Mouse (Mus musculus) embryo, embryonic 11 days (tissue): ENCODE measurements around the gene Ube2i.

Experiments used
- DNase-seq: peaks from one replicate; pipeline ENCODE4 v3.0.0-alpha.2; 2015

The Ube2i gene

DNA sequence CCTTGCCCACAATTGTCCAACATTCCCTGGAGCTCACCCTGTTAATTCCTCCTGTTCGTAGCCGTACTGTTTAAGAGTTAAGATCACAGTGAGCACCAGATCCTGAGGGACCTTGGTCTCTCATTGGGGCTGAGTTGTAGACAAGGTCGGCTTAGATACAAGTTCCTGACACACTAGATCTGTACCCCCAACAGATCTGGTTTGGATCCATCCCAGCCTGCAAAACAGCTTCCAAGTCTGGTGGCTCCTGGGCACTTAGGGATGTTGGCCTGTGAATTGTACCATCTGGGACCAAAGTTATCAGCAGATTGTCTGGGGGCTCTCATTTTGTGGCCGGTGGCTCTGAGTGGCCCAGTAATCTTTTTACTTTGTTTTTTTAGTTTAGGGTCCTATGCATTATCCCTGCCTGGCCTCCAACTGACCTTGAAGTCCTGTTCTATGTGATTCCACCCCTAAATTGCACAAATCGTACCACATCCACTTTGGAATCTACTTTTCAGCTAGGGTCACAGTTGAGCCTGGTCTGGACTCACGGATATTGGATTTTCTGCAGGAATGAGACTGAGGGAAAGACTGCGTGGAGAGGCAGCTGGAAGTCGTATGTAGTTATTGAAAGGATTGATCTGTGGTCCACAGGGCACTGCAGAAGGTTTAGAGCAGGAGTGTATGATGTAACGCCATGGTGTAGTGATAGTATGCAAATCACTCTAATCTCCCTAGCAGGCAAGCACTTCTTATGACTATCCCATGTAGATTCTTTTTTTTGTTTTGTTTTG, at the start of gene Ube2i:
TSS of gene Ube2i (minus strand) at position 52 of the 776 bp plus-strand sequence.
- no peak for DNase-seq

DNA sequence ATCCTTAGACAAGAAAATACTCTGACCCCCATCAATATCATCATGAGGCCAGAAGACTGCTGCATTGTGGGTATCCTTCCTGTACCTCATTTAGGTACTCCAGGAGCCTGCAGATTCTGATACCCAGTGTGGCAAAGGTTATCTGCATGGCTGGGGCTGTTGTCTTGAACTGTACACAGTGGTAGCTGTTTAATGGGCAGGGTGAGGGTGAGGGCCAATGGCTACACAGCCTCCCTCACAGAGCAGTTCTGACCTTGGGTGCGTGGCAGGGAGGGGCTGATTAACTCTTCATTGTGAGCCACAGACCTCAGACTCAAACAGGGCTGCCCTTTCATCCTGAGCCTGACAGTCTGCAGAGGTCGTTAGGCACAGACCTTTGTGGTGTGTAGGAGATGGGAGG, 48.5 kb upstream of the Ube2i start:
- DNase-seq = no peak

DNA sequence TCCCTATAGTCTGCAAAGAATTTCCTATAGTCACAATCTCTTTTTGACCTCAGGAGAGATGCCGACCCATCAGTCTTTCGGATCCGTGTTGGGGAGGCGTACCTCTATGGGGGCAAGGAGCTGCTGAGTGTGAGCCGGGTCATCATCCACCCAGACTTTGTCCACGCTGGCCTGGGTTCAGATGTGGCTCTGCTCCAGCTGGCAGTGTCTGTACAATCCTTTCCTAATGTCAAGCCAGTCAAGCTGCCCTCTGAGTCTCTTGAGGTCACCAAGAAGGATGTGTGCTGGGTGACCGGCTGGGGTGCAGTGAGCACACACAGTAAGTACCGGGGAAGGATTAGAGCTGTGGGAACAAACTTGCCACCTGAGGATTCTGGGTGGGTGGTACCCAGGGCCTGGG, 46.4 kb upstream of the Ube2i start:
- DNase-seq = no peak

DNA sequence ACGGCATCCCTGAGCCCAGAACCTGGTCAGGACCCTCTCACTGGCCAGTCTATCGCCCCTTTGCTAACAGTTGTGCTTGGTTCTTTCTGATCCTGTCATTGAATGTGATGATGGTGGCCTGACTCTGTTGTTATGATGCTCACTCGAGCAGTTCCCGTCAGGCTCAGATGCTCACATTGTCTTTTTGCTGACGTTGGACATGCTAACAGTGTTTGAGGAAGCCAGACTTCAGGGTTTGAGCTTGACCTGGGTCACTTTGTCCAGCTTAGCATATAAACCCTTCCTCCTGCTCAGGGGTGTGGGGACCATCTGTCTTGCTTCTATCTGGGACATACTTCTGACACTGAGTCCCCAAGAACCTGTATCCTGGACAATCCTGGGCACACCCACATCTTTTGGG, 43.9 kb upstream of the Ube2i start, which contains the start of gene Prss29:
TSS of gene Prss29 (plus strand) at position 301 of the 400 bp plus-strand sequence.
- DNase-seq = no peak

DNA sequence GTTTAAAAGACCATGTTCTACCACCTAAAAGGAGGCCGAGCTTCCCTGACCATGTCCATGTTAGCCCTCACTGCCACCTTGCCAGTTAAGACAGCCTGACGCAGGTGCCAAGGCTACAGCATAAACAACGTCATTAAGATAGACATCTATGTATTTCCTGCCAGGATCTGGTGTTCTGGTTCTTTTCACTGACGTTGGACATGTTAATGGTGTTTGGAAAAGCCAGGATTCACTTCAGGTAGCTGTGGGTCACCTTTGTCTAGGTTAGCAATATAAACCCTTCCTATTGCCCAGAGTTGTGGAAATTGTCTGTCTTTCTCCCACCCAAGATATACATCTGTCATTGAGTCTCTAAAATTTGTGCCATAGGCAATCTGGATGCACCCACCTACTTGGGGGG, 33.9 kb upstream of the Ube2i start, which contains the start of gene Prss28:
TSS of gene Prss28 (plus strand) at position 301 of the 400 bp plus-strand sequence.
- no peak for DNase-seq

DNA sequence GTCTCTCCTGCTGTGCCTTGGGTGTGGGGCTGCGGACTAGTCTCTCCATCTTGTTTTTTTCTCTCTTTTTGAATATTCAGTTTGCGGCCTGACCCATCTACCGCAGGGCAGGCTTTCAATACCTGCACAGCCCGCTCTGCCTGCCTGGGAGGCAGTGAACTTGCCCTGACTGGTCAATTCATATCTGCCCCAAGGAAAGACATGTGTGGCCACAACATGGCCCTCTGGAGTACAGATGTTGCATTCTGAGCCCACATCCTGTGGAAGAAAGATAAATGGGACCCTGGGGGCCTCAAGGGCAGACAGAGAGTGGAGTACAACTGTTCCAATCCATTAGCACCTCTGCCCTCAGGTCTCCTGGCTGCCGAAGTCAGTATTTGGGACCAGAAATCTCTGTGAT, 23.7 kb upstream of the Ube2i start, which contains the start of gene Prss34:
TSS of gene Prss34 (plus strand) at position 301 of the 400 bp plus-strand sequence.
- DNase-seq = no peak

DNA sequence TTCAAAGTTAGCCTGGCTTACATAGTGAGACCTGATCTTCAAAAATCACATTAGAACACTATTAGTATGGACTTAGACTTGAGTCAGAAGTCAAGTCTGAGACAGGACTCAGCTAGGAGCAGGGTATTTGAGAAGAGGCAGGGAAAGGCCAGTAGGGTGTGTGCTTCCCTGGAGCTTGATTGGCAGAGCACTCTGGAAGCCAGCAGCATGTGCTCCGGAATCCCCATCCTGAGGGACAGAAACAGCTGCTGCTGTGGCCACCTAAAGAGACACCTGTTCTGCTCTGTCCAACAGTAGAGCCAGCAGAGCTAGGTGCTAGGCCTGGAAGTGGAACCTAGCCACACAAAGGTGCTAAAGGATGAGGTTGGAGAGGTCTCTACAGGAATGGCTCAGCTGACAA, 19.7 kb upstream of the Ube2i start:
- DNase-seq = no peak

DNA sequence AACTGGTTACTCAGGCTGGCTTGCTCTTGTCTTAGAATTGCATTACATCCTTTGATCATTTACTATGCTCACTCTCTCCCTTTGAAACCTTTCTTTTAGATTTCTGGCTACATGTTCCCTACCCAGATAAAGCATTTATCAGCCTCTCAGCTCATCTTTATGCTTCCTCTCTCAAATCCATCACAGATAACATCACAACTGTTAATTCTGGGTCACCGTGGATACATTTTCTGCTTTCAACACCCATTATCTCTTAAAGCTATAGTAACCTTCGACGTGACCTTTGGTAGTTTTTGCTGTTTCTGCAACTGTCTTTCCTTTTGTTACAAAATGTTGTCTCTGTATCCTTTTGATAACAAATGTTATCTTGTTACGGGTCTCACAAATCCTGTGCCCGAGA, 19.1 kb upstream of the Ube2i start:
- no peak for DNase-seq

DNA sequence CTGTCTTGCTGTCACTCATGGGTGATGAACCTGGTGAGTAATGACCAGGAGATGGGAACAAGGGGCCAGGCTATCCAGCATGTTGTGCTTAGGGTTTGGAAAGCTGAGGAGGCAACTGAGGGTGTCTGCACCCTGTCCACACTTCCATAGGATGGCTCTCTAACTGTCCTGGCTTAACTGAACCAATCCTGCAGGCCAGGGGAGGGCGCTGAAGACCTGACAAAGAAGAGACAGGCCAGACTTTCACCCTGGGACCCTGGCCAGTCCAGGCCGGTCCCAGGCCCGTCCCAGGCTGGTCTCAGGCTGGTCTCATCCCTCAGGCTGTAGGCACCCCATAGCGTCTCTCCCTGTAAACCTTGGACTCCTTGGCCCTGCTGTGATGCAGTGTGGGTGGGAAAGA, 16.0 kb upstream of the Ube2i start:
- DNase-seq = no peak

DNA sequence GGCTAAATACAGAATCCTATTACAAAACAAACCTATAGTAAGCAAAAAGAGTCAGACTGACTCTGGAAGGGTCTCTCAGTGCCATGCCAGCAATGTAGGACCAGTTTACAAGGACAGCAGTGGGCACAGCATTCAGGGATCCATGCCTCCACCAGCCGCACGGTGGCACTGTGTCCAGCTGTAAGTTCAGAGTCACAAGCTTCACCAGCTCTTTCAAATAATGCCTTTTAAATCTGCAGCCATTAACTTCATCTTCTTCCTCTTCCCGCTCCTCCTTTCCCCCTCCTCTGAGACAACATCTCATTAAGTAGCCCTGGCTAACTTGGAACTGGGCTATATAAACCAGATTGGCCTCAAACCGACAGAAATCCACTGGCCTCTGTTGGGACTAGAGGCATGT, 14.4 kb upstream of the Ube2i start:
- DNase-seq = peak; percentile 67

DNA sequence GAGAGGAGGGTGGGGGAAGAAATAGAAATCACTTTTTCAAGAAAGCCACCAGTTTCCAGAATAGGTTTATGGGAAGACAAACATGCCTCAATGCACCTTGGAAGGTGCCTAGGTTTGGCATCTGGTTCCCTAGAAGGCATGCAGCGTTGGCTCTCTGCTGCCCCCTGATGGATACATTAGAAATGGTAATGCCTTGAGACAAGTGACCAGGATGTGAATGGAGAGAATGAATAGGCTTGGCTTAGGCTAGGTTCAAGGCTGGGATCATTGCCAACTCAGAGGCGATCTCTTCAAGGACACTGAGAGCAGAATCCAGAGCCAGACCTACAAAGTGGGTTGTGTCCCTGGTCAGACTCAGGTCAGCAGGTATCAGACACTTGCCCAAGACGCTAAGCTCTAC, 10.6 kb upstream of the Ube2i start:
- DNase-seq = peak; percentile 73

DNA sequence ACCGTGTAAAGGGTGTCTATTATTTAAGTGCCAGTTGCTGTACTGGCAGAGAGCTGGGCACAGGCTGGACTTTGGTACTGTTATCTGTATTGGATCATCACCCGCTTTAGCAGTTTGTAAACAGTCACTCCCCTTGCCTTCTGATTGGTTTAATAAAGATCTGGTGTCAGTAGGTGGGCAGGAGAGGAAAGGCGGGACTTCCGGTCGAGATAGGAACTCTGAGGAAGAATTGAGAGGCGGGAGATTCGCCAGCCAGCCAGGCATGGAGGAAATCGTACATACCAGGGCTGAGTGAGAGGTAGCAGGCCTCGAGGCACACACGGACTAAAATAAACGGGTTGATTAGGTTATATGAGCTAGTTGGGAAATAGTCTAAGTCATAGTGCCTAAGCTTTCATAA, 7.7 kb upstream of the Ube2i start:
- no peak for DNase-seq

DNA sequence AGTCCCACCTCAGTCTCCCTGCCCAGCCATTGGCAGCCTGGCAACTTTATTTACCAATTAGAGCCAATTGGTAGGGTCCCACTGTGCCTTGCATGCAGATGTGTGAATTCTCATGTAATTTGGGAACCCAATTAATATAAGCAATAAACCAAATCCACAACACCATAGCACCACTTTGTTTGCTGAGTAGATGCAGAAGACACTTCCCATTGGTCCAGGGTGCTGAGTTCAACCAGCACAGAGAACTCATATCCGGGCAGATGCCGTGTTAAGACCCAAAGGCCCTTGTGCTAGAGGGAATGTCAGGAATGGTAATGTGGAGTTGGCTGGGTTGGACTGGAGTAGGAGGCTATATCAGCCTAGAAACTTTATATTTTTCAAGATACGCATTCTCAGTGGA, 1.4 kb upstream of the Ube2i start:
- no peak for DNase-seq

DNA sequence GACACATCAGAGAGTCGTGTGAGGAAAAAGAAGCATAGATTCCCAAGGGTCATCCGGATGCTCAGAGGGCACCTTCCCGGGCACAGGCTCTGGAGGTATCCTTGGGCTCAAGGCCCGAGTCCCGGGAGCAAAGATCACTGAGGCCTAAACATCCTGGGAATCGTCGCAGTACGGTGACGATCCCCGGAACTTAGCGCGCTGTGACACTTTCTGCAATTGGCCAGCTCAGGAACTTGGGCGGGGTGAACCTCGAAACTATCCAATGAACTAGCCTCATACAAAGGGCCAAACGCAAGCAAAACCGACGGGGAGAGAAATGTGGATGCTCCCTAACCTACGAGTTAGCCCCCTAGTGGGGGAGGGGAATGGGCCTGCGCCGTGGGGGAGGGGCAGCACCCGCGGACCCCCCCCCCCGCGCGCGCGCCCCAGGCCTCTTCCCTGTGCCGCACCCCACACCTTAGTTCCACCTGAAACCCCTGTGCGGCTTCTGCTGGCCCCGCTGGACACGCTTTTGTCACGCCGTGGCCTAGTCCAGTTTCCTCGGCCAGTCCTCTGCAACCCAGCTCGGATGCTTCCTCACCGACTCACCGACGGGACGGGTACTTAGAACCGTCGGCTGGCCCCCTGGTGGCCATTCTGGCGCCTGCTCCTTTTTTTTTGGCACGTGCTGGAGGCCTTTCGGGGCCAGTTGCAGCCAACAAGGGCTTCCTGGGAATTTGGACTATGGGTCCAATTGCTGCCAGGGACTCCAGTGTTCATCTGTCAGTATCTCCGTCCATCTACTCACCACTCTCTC, 518 bp downstream of the Ube2i start:
- peak; percentile 96 for DNase-seq

DNA sequence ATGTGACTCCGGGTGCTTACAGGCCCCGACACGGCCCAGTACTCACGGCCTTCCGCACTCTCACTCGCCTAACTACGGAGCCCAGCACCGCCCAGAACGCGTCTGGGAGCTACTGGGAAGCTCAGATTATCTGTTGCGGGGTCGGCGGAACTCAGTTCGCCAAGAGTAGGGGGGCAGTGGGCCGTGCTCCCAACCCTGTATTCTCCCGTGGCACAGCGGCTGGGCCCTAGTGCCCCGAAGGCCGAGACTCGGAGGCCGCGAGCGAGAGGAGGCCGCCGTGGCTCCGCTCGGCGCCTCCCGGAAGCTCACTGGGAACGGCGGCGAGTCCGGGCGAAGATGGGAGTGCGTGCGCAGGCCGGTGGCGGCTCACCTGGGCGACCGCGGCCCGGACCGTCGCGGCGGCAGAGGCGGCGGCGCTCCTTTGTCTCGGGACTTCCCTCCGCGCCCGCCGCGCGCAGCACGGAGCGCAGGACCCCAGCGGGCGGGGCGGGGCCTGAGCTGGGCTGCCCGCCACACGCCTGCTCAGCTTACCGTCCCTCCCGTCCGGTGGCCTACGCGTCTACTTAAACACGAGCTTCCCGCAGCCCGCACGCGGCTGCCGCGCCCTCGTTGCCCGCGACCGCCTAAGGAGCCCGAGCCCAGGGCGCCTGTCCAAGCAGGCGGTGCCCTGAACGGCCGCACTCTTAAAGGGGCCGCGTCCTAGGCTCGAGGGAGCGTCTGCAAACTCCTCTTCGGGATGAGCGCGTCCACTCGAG, 1.3 kb downstream of the Ube2i start:
- DNase-seq = peak; percentile 95

DNA sequence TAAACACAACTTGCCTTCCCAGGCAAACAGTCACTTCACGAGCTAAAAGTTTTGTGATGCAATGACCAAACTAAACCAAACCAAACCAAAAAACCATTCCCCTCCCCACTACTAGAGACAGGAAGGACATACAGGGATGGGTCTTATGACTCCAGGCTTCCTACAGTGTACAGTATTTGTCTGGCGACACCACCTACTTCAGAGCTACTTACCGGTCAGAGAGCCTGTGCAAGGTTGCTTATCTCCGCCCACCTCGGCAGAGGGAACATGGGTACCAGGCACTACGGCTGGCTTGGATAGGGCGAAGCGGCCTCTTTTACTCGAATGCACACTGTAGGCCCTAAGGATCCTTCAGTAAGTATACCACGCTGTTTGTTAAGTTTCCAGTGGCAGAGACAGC, 2.1 kb downstream of the Ube2i start:
- DNase-seq = peak; percentile 43

DNA sequence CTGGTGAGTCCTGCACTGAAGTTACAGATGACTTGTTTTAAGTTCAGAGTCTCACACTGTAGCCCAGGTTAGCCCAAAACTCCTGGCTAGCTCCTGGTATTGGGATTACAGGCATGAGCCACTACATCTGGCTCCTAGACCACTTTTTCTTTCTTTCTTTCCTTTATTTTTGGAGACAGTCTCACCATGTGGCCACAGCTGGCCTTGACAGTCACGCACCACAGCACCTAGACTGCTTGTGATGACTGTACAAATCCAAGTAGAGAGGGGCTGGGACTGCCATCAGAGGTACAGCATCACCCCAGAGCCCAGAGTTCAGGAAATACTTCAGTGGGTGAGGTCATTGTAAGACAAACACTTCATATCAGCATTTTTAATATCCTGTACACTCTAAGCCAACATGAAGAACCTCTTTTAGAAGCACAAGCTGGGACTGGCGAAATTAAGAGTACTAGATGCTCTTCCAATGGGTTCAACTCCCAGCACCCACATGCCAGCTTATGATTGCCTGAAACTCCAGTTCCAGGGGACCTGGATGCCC, 3.6 kb downstream of the Ube2i start:
- DNase-seq = no peak

DNA sequence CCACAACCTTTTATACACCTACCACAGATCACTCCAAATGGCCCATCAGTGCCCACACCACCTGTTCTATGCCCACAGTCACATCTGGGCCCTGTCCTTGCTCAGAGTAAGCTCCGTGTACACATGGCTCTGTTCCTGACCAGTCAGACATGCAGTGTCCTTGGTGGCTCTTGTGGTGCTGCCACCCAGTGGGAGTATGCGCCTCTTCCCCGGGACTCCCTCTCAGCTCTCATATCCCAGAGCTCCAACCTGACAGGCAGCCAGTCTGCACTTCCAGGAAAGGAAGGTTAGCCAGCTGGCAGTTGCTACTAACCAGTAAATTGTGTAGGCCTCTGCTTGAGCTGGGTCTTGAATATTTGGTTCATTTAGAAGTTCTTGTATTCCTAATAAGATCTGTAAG, 10.0 kb downstream of the Ube2i start:
- DNase-seq = no peak

DNA sequence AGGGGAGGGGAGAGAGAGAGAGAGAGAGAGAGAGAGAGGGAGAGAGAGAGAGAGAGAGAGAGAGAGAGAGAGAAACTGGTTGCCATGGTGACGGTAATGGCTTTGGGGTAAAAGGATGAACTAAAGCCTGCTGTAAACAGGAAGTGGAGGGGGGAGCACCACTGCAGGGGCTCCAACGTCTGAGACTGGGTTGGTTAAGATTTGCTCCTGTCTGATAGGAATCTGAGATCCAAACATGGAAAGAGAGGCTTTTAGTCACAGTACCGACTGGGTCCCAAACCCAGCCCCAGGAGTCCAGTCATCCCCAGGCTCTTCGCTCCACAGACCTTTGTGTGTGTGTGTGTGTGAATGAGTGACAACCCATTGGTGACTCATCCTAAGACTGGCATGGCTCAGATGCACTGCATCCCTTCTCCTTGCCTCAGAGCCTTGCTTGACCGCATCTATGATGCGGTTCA, 16.6 kb downstream of the Ube2i start:
- no peak for DNase-seq

DNA sequence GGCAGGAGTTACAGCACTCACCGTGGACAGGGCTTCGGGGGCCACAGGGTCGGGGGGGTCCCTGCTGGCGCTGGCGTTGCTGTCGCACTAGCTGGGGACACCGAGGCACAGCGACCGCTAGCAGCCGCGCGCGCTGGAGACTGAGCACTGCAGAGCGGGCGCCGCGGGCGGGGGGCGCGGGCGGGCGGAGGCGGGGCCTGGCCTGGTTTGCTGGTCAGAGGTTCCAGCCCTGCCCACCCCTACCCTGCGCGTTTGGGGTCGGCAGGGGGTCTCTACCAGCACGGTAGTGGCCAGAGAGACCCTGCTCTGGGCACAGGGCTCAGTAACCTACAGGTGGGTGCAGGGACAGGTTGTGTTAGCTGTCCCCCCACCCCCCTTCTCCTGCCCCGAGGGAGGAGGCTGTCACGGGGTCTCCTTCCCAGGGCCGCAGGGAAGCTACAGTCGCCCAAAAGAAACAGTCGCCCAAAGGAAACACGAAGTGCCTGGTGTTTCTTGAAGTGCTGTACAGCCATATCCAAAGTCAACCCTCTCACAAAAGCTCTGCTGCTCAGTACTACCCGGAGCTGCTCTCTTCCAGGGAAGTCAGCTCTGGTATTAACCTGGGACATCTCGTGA, 18.2 kb downstream of the Ube2i start, which contains the start of gene Baiap3:
TSS of gene Baiap3 (minus strand) at position 225 of the 615 bp plus-strand sequence.
- DNase-seq = peak; percentile 66

DNA sequence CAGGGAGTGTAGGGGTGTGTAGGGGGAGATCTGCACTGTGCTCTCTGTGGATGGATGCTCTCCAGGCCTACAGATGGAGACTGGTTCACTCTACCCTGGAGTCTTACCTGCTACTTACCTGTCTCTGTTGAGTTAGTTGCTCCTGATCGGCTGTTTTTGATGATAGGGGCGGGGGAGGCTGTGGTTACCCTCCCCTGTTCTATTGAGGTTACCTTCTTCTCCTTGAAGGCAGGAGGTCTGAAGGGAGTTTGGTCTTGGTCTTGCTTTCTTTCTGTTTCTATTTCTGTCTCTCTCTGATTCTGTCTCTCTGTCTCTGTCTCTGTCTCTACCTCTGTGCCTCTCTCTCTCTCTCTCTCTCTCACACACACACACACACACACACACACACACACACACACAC, 19.3 kb downstream of the Ube2i start:
- DNase-seq = no peak

DNA sequence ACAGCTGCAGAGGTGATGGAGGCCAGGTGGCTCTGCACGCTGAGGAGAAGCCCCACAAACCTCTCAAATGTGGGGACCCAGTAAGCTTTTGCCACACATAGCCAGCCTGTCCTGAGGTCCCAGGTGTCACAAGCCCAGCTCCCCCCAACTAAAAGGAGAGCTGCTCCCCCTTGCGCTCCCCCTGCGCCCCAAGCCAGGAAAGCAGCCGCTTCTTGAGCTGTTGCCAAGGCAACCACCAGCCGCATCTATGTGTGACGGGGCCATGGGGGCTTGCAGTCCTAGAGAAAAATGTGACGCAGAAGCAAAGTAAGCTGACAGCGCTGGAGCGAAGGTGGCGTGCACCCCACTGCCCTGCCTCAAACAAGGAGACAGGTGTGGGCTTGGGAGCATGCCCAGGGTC, 20.7 kb downstream of the Ube2i start:
- no peak for DNase-seq
